Mouse (Mus musculus) CD4-positive naive resting alpha-beta T cell, adult 76 days (primary cell): ENCODE measurements around the gene Tmem45b. TPM values are rescaled to one million over a fixed set of nuclear protein-coding genes. Genes with fewer than 3 reads are reported as not detected.

ENCODE experiments used
- total RNA-seq: library from RNA; stranded (reverse); gene quantifications from one replicate; pipeline ENCODE4 v1.2.4, GENCODE M21; 2023

Gene Tmem45b
- total RNA-seq, result not detected

GRCm38 (mm10) chr9:31463692-31464474, at the start of gene Tmem45b:
Gene Tmem45b, minus strand, starts transcription at chr9:31464462.

GRCm38 (mm10) chr9:31385947-31386354, 78.3 kb downstream of the Tmem45b start, which contains the start of gene Nfrkb:
Gene Nfrkb, plus strand, starts transcription at chr9:31386192.

Other genes starting within 250 kb of the Tmem45b start
- 24.4 TPM for gene Prdm10, start 183.9 kb downstream of the Tmem45b start, total RNA-seq
- 99.2 TPM for gene Nfrkb, start 78.3 kb downstream of the Tmem45b start, total RNA-seq